ENCODE assay signal across 23 mouse cellular contexts in the genomic region with DNA sequence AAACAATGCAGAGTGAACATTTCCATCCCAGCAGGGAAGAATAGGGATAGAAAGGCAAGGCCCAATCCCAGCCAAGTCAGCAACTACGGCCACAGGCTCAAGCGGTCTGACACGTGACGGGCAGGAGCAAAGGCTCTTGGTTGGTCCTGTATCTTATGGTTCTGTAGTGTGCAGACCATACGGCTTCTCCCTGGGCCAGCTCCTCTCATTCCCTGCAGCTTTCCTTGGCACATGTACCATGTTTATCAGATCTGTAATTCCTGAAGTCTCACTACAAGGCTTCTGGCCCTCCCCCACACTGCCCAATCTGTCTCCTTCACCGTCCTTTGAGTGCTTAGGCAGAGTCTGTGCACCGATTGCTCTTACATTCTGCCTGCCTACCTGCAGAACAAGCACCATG. TPM values are rescaled to one million over a fixed set of nuclear protein-coding genes. Genes with fewer than 3 reads are reported as not detected.
A peak's percentile ranks its signal among the peaks of the same experiment; 100 is the strongest.
DNase-seq lines count a peak whose midpoint lies in the region; ATAC-seq and TF ChIP-seq lines count a peak whose summit lies in the region.
"Had no signal": no experiment of that assay in that cellular context is flagged by ENCODE, and none has a peak within 500 bp of the region (broad histone marks: within the 10 kb centered on the region; RNA-seq: fewer than 3 reads in every experiment).

No protein-coding gene starts in this region.

- no peak overlapping the region for H3K27ac ChIP-seq in lung, postnatal 0 days (ENCODE audit: low read length)
- H3K27ac ChIP-seq: embryonic facial prominence, embryonic 12.5 days; forebrain, embryonic 15.5 days; heart, embryonic 15.5 days; hindbrain, embryonic 14.5 days had no signal

- TF ChIP-seq EP300 in lung, postnatal 0 days (IDR thresholded peaks at IDR 0.05) = no peak

- no peaks in the 10 kb centered on the region for H3K36me3 ChIP-seq in lung, postnatal 0 days (ENCODE audit: insufficient read depth, low read length)
- H3K36me3 ChIP-seq: embryonic facial prominence, embryonic 12.5 days; heart, embryonic 15.5 days had no signal

- peak; percentile 38 for ATAC-seq in frontal cortex, adult (ENCODE audit: low TSS enrichment)
- ATAC-seq in lung, postnatal 0 days = no peak
- ATAC-seq: activated CD4-positive, CD25-positive, alpha-beta regulatory T cell, adult 4 months; forebrain, embryonic 15.5 days; intestine, embryonic 16.5 days; Patski had no signal

- H3K9me3 ChIP-seq in lung, postnatal 0 days (ENCODE audit: low read length) = no peaks in the 10 kb centered on the region
- H3K9me3 ChIP-seq: embryonic facial prominence, embryonic 12.5 days; forebrain, embryonic 15.5 days; heart, embryonic 15.5 days had no signal

- DNase-seq in frontal cortex, postnatal 10 days (ENCODE audit: low spot score in 2 of 2) = no peak
- DNase-seq in cerebellum, adult 11-12 months = peak; percentile 58
- peak; percentile 65 for DNase-seq in cerebellum, adult 9-10 months
- peak; percentile 58 to 69 for DNase-seq in cerebellum, postnatal 25 days
- DNase-seq in adrenal gland, adult 18-20 months (ENCODE audit: low spot score in 2 of 2) = no peak
- DNase-seq in lung, postnatal 0 days (ENCODE audit: low spot score) = no peak
- DNase-seq: adrenal gland, adult 2 months; adrenal gland, postnatal 36 days; gastrocnemius, postnatal 25 days; heart, adult 18-20 months; heart, postnatal 14 days; kidney, adult 8-10 months had no signal

- no peak overlapping the region for H3K4me3 ChIP-seq in lung, postnatal 0 days (ENCODE audit: low read depth, low read length)
- H3K4me3 ChIP-seq: embryonic facial prominence, embryonic 12.5 days; forebrain, embryonic 15.5 days; heart, embryonic 15.5 days had no signal

- no peaks in the 10 kb centered on the region for H3K4me1 ChIP-seq in lung, postnatal 0 days (ENCODE audit: insufficient read depth, low read depth, low read length)
- H3K4me1 ChIP-seq: embryonic facial prominence, embryonic 12.5 days; heart, embryonic 15.5 days had no signal

- no peaks in the 10 kb centered on the region for H3K27me3 ChIP-seq in lung, postnatal 0 days (replicated peaks; ENCODE audit: insufficient read depth, low read length)
- H3K27me3 ChIP-seq: CH12.LX; embryonic facial prominence, embryonic 12.5 days; forebrain, embryonic 15.5 days; heart, embryonic 15.5 days; Patski had no signal

- H3K4me2 ChIP-seq in lung, postnatal 0 days (replicated peaks; ENCODE audit: low read depth, low read length) = no peak overlapping the region
- H3K4me2 ChIP-seq: embryonic facial prominence, embryonic 12.5 days; forebrain, embryonic 15.5 days; heart, embryonic 11.5 days; heart, embryonic 15.5 days; hindbrain, embryonic 14.5 days had no signal

- WGBS in lung, postnatal 0 days = 78% methylated on average over 7 of the region's 7 CpGs

- no peak overlapping the region for H3K9ac ChIP-seq in lung, postnatal 0 days (replicated peaks; ENCODE audit: low read depth)
- H3K9ac ChIP-seq: embryonic facial prominence, embryonic 12.5 days; forebrain, embryonic 15.5 days; heart, embryonic 15.5 days; hindbrain, embryonic 14.5 days had no signal

- TF ChIP-seq CTCF in lung, postnatal 0 days (IDR thresholded peaks at IDR 0.05) = no peak

RNA-seq across cellular contexts. Expression of gene Slain1, which starts 47.1 kb away (rescaled TPM):
- 1 to 10 TPM; 1.2 to 1.4 TPM for total RNA-seq in adrenal gland, adult 18-20 months (2021)
- polyA plus RNA-seq in lung, postnatal 0 days (2015; fragmentation: Nextera tagmentation; extraction: Ambion mirVana) = 1.4 TPM in 2 replicates
- total RNA-seq: gastrocnemius, adult 18-20 months; gastrocnemius, postnatal 25 days had no signal

Comparison
In these comparisons a context has a peak if more than half of its experiments do, and no peak if none do; other contexts are left out.
1. DNase-seq: peak in cerebellum, adult 11-12 months (single experiment), cerebellum, adult 9-10 months (single experiment) and cerebellum, postnatal 25 days (2 of 2); none in frontal cortex, postnatal 10 days (0 of 2), adrenal gland, adult 18-20 months (0 of 2) and lung, postnatal 0 days (single experiment).